In the genomic region with DNA sequence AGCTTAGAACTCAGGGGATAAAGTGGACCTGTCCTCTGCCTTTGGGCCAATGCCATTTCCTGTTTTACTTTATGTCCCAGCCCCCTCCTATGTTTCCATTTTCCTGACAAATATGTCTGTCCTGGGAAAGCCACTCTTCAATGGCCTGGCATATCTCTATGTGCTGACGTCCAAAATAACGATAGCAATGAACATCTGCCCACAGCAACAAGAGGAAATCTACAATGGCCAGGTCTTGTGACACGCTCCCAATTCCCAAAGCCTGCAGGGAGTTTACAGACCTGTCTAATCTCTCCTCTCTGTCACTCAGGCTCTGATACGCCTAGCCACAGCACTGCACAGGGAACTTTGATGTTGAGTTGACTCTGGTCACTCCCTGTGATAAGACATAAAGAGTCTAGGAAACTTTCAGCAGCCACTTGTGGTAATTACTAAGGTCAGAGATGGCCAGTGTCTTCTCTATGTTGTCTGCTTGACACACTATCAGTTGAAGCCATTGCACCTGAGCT, we compare ENCODE assay signal across 19 mouse cellular contexts.
DNase-seq lines count a peak whose midpoint lies in the region; ATAC-seq and TF ChIP-seq lines count a peak whose summit lies in the region.
"Had no signal": no experiment of that assay in that cellular context is flagged by ENCODE, and none has a peak within 500 bp of the region (broad histone marks: within the 10 kb centered on the region; RNA-seq: fewer than 3 reads in every experiment).

No protein-coding gene starts in this region.

- peak; percentile 62 for ATAC-seq in heart, embryonic 16.5 days (replicated peaks; ENCODE audit: extremely low read depth, insufficient read depth, low FRiP score)
- ATAC-seq in lung, postnatal 0 days, result peak; percentile 46
- ATAC-seq: intestine, embryonic 16.5 days had no signal

- H3K9ac ChIP-seq in heart, embryonic 16.5 days (ENCODE audit: low read length), result no peak overlapping the region
- H3K9ac ChIP-seq in lung, postnatal 0 days (replicated peaks; ENCODE audit: low read depth), result no peak overlapping the region
- H3K9ac ChIP-seq: hindbrain, embryonic 15.5 days; kidney, embryonic 15.5 days; limb, embryonic 12.5 days; liver, embryonic 15.5 days had no signal

- WGBS in heart, embryonic 16.5 days, result 23% methylated on average over 4 of the region's 4 CpGs
- 42% methylated on average over 4 of the region's 4 CpGs for WGBS in lung, postnatal 0 days

- intact Hi-C loops in heart, postnatal 36 days (cut with DNase I), result no loop called here

- H3K4me3 ChIP-seq in heart, embryonic 16.5 days (ENCODE audit: low read length), result no peak overlapping the region
- H3K4me3 ChIP-seq in lung, postnatal 0 days (ENCODE audit: low read depth, low read length), result no peak overlapping the region
- H3K4me3 ChIP-seq: embryonic facial prominence, embryonic 10.5 days; hindbrain, embryonic 15.5 days; kidney, embryonic 15.5 days; limb, embryonic 12.5 days; liver, embryonic 15.5 days; midbrain, embryonic 10.5 days had no signal

- no peaks in the 10 kb centered on the region for H3K9me3 ChIP-seq in heart, embryonic 16.5 days (replicated peaks; ENCODE audit: control insufficient read depth, low read length)
- H3K9me3 ChIP-seq in lung, postnatal 0 days (ENCODE audit: low read length), result no peaks in the 10 kb centered on the region
- H3K9me3 ChIP-seq: embryonic facial prominence, embryonic 10.5 days; hindbrain, embryonic 15.5 days; kidney, embryonic 15.5 days; limb, embryonic 12.5 days; liver, embryonic 15.5 days; midbrain, embryonic 10.5 days had no signal

- H3K4me2 ChIP-seq in heart, embryonic 16.5 days (ENCODE audit: low read depth, low read length), result no peak overlapping the region
- H3K4me2 ChIP-seq in lung, postnatal 0 days (replicated peaks; ENCODE audit: low read depth, low read length), result no peak overlapping the region
- H3K4me2 ChIP-seq: hindbrain, embryonic 15.5 days; kidney, embryonic 15.5 days; limb, embryonic 12.5 days; liver, embryonic 15.5 days had no signal

- H3K36me3 ChIP-seq in heart, embryonic 16.5 days (ENCODE audit: control insufficient read depth, insufficient read depth), result peaks cover under 1% of the 10 kb centered on the region; the same call in 1 of the 2 replicates
- H3K36me3 ChIP-seq in lung, postnatal 0 days (ENCODE audit: insufficient read depth, low read length), result no peaks in the 10 kb centered on the region
- H3K36me3 ChIP-seq: embryonic facial prominence, embryonic 10.5 days; hindbrain, embryonic 15.5 days; liver, embryonic 15.5 days; midbrain, embryonic 10.5 days had no signal

- TF ChIP-seq EP300 in lung, postnatal 0 days (IDR thresholded peaks at IDR 0.05), result peak; percentile 19; the same call in 1 of the 2 replicates

- H3K27me3 ChIP-seq in heart, embryonic 16.5 days (ENCODE audit: control insufficient read depth, insufficient read depth, low read length), result no peaks in the 10 kb centered on the region
- no peaks in the 10 kb centered on the region for H3K27me3 ChIP-seq in lung, postnatal 0 days (replicated peaks; ENCODE audit: insufficient read depth, low read length)
- H3K27me3 ChIP-seq: hindbrain, embryonic 15.5 days; kidney, embryonic 15.5 days; limb, embryonic 12.5 days; liver, embryonic 15.5 days had no signal

- H3K4me1 ChIP-seq in heart, embryonic 16.5 days (ENCODE audit: control insufficient read depth, insufficient read depth, low read length), result peaks cover 11% of the 10 kb centered on the region; the same call in 1 of the 2 replicates
- H3K4me1 ChIP-seq in lung, postnatal 0 days (ENCODE audit: insufficient read depth, low read depth, low read length), result no peaks in the 10 kb centered on the region
- H3K4me1 ChIP-seq: hindbrain, embryonic 15.5 days; liver, embryonic 15.5 days had no signal

- TF ChIP-seq CTCF in lung, postnatal 0 days (IDR thresholded peaks at IDR 0.05), result no peak

- H3K27ac ChIP-seq in heart, embryonic 16.5 days (ENCODE audit: low read length), result peak overlapping the region; percentile 14
- peak overlapping the region; percentile 64; the same call in 1 of the 2 replicates for H3K27ac ChIP-seq in lung, postnatal 0 days (ENCODE audit: low read length)
- H3K27ac ChIP-seq: embryonic facial prominence, embryonic 10.5 days; hindbrain, embryonic 15.5 days; kidney, embryonic 15.5 days; limb, embryonic 12.5 days; liver, embryonic 15.5 days; macrophage; midbrain, embryonic 10.5 days had no signal

- DNase-seq in heart, adult 11 months, result peak; percentile 93
- no peak for DNase-seq in heart, adult 8-10 months (ENCODE audit: low spot score)
- no peak for DNase-seq in heart, postnatal 36 days
- DNase-seq in lung, postnatal 0 days (ENCODE audit: low spot score), result no peak
- no peak for DNase-seq in lung, postnatal 10 days
- no peak for DNase-seq in c-Kit-positive CD71-positive TER-119-positive erythroid progenitor cells, embryonic 14.5 days (ENCODE audit: low spot score)
- DNase-seq: adrenal gland, postnatal 36 days; cerebellum, adult 8-10 months; retina, postnatal 1 day; thymus, postnatal 14 days had no signal
